8 mouse cellular contexts compared by ENCODE assay signal in genomic region chr19:46524601-46525321, GRCm38 (mm10). TPM values are rescaled to one million over a fixed set of nuclear protein-coding genes. Genes with fewer than 3 reads are reported as not detected.
A peak's percentile ranks its signal among the peaks of the same experiment; 100 is the strongest.
DNase-seq lines count a peak whose midpoint lies in the region; ATAC-seq lines count a peak whose summit lies in the region.

No protein-coding gene starts in this region.

- no peaks in the 10 kb centered on the region for H3K36me3 ChIP-seq in embryonic facial prominence, embryonic 10.5 days (replicated peaks)
- no peaks in the 10 kb centered on the region for H3K36me3 ChIP-seq in heart, embryonic 11.5 days (ENCODE audit: control insufficient read depth, insufficient read depth, low read length)
- H3K36me3 ChIP-seq in kidney, embryonic 14.5 days (ENCODE audit: control insufficient read depth, insufficient read depth, low read length) = no peaks in the 10 kb centered on the region

- no peak; the same call in 1 of the 2 replicates for ATAC-seq in heart, embryonic 11.5 days (replicated peaks; ENCODE audit: insufficient number of reproducible peaks, low FRiP score, low TSS enrichment)
- peak; percentile 20 for ATAC-seq in kidney, embryonic 14.5 days (ENCODE audit: low FRiP score, low TSS enrichment)

- H3K9me3 ChIP-seq in embryonic facial prominence, embryonic 10.5 days = no peaks in the 10 kb centered on the region
- no peaks in the 10 kb centered on the region for H3K9me3 ChIP-seq in heart, embryonic 11.5 days (replicated peaks; ENCODE audit: control insufficient read depth, low read length)
- H3K9me3 ChIP-seq in kidney, embryonic 14.5 days (ENCODE audit: control insufficient read depth, low read length) = no peaks in the 10 kb centered on the region

- H3K9ac ChIP-seq in heart, embryonic 11.5 days (ENCODE audit: low read depth, low read length) = peak overlapping the region; percentile 52
- peak overlapping the region; percentile 35; the same call in 1 of the 2 replicates for H3K9ac ChIP-seq in kidney, embryonic 14.5 days (ENCODE audit: low read depth, low read length)

- H3K27ac ChIP-seq in embryonic facial prominence, embryonic 10.5 days (replicated peaks) = peak overlapping the region; percentile 82
- H3K27ac ChIP-seq in heart, embryonic 11.5 days (ENCODE audit: low read depth, low read length) = peak overlapping the region; percentile 79
- peak overlapping the region; percentile 94 for H3K27ac ChIP-seq in kidney, embryonic 14.5 days (ENCODE audit: low read depth, low read length)

- peak overlapping the region; percentile 67 for H3K4me2 ChIP-seq in heart, embryonic 11.5 days
- peak overlapping the region; percentile 40; the same call in 1 of the 2 replicates for H3K4me2 ChIP-seq in kidney, embryonic 14.5 days (replicated peaks; ENCODE audit: low read depth, low read length)

- WGBS in embryonic facial prominence, embryonic 10.5 days = 26% methylated on average over 14 of the region's 14 CpGs
- 24% methylated on average over 14 of the region's 14 CpGs for WGBS in heart, embryonic 11.5 days (ENCODE audit: insufficient replicate concordance)
- 30% methylated on average over 14 of the region's 14 CpGs for WGBS in kidney, embryonic 14.5 days

- H3K27me3 ChIP-seq in embryonic facial prominence, embryonic 10.5 days (replicated peaks; ENCODE audit: low read depth, poor library complexity, severe bottlenecking) = no peaks in the 10 kb centered on the region; the same call in 1 of the 2 replicates
- no peaks in the 10 kb centered on the region for H3K27me3 ChIP-seq in heart, embryonic 11.5 days (ENCODE audit: control insufficient read depth, insufficient read depth, low read length)
- no peaks in the 10 kb centered on the region for H3K27me3 ChIP-seq in kidney, embryonic 14.5 days (ENCODE audit: control insufficient read depth, insufficient read depth, low read length)

- H3K4me1 ChIP-seq in embryonic facial prominence, embryonic 10.5 days = peaks cover 94% of the 10 kb centered on the region
- peaks cover 79% of the 10 kb centered on the region for H3K4me1 ChIP-seq in heart, embryonic 11.5 days (ENCODE audit: control insufficient read depth, insufficient read depth, low read length)
- H3K4me1 ChIP-seq in kidney, embryonic 14.5 days (ENCODE audit: control insufficient read depth, insufficient read depth, low read length) = peaks cover 55% of the 10 kb centered on the region

- peak overlapping the region; percentile 49 for H3K4me3 ChIP-seq in embryonic facial prominence, embryonic 10.5 days
- H3K4me3 ChIP-seq in heart, embryonic 11.5 days (ENCODE audit: low read depth, low read length) = peak overlapping the region; percentile 22; the same call in 1 of the 2 replicates
- no peak overlapping the region; the same call in 1 of the 2 replicates for H3K4me3 ChIP-seq in kidney, embryonic 14.5 days (ENCODE audit: low read length)

- DNase-seq in left cerebral cortex, postnatal 10 days (ENCODE audit: extremely low spot score in 1 of 2, low spot score in 2 of 2) = peak; percentile 16 to 87
- DNase-seq in left cerebral cortex, postnatal 36 days (ENCODE audit: low spot score in 2 of 2) = no peak
- peak; percentile 43 for DNase-seq in embryonic facial prominence, embryonic 10.5 days (ENCODE audit: low spot score)
- DNase-seq in lung, postnatal 14 days = peak; percentile 74
- peak; percentile 74 for DNase-seq in skeletal muscle tissue, adult 2 months (ENCODE audit: low read depth, low spot score)
- DNase-seq in right cerebral cortex, postnatal 25 days = no peak

- intact Hi-C loops in left cerebral cortex, postnatal 10 days (cut with DNase I) = no loop called here
- intact Hi-C loops in left cerebral cortex, postnatal 36 days (cut with DNase I) = loop anchor here (2.0 to 5.0 kb wide), 2 partner anchors 22 to 127 kb away; partner anchors contain the start of genes Actr1a and Sufu

RNA-seq across cellular contexts. Expression of gene Trim8, which starts 23.3 kb away (rescaled TPM):
- 100 to 1,000 TPM; 101 to 108 TPM for total RNA-seq in left cerebral cortex, postnatal 10 days (2021)
- 100 to 1,000 TPM; 109 to 114 TPM for total RNA-seq in left cerebral cortex, postnatal 36 days (2021)
- 19.5 and 20.9 TPM in 2 replicates for polyA plus RNA-seq in embryonic facial prominence, embryonic 10.5 days (2016; fragmentation: Nextera tagmentation; extraction: Ambion mirVana)
- 18.0 and 18.6 TPM in 2 replicates for polyA plus RNA-seq in heart, embryonic 11.5 days (2014; fragmentation: Nextera tagmentation; extraction: Ambion mirVana)
- polyA plus RNA-seq in kidney, embryonic 14.5 days (2014; fragmentation: Nextera tagmentation; extraction: Ambion mirVana) = 28.3 and 35.6 TPM in 2 replicates

RNA-seq across cellular contexts. Expression of gene Arl3, which starts 48.2 kb away (rescaled TPM):
- total RNA-seq in left cerebral cortex, postnatal 10 days (2021) = 100 to 1,000 TPM; 103 to 104 TPM
- total RNA-seq in left cerebral cortex, postnatal 36 days (2021) = 100 to 1,000 TPM; 112 to 120 TPM
- 196 and 200 TPM in 2 replicates for polyA plus RNA-seq in embryonic facial prominence, embryonic 10.5 days (2016; fragmentation: Nextera tagmentation; extraction: Ambion mirVana)
- polyA plus RNA-seq in heart, embryonic 11.5 days (2014; fragmentation: Nextera tagmentation; extraction: Ambion mirVana) = 67.5 and 83.5 TPM in 2 replicates
- polyA plus RNA-seq in kidney, embryonic 14.5 days (2014; fragmentation: Nextera tagmentation; extraction: Ambion mirVana) = 98.3 and 182 TPM in 2 replicates

RNA-seq across cellular contexts. Expression of gene Sfxn2, which starts 48.4 kb away (rescaled TPM):
- 1 to 10 TPM; 7.8 to 8.1 TPM for total RNA-seq in left cerebral cortex, postnatal 10 days (2021)
- 1 to 10 TPM; 4.3 to 7.1 TPM for total RNA-seq in left cerebral cortex, postnatal 36 days (2021)
- 21.0 and 22.6 TPM in 2 replicates for polyA plus RNA-seq in embryonic facial prominence, embryonic 10.5 days (2016; fragmentation: Nextera tagmentation; extraction: Ambion mirVana)
- polyA plus RNA-seq in heart, embryonic 11.5 days (2014; fragmentation: Nextera tagmentation; extraction: Ambion mirVana) = 8.1 and 10.5 TPM in 2 replicates
- polyA plus RNA-seq in kidney, embryonic 14.5 days (2014; fragmentation: Nextera tagmentation; extraction: Ambion mirVana) = 18.1 and 25.1 TPM in 2 replicates

Comparison
In these comparisons a context has a peak if more than half of its experiments do, and no peak if none do; other contexts are left out.
1. DNase-seq: peak in left cerebral cortex, postnatal 10 days (2 of 2), embryonic facial prominence, embryonic 10.5 days (single experiment), lung, postnatal 14 days (single experiment) and skeletal muscle tissue, adult 2 months (single experiment); none in left cerebral cortex, postnatal 36 days (0 of 2) and right cerebral cortex, postnatal 25 days (single experiment).
2. Peak in every context shown above with its lines, with median percentiles within 50 percentile points of each other: H3K27ac ChIP-seq.